Mouse (Mus musculus): ENCODE data around the gene Uhmk1.

- TF ChIP-seq CTCF (IDR thresholded peaks at IDR 0.05; ENCODE audit: low read depth), result no peak
- no peak for TF ChIP-seq EP300 (IDR thresholded peaks at IDR 0.05; ENCODE audit: low read depth)
Measured at GRCm38 (mm10) chr1:170190225-170190624, 25.0 kb downstream of the Uhmk1 start.
